In genomic region chr8:10178986-10179385, GRCm38 (mm10) we compare ENCODE assay signal across 37 mouse cellular contexts. TPM values are rescaled to one million over a fixed set of nuclear protein-coding genes. Genes with fewer than 3 reads are reported as not detected.
"Had no signal": no experiment of that assay in that cellular context is flagged by ENCODE, and none has a peak within 500 bp of the region (broad histone marks: within the 10 kb centered on the region; RNA-seq: fewer than 3 reads in every experiment).

No protein-coding gene starts in this region.

- H3K9me3 ChIP-seq: heart, embryonic 10.5 days; heart, embryonic 12.5 days; heart, embryonic 13.5 days; heart, embryonic 15.5 days; hindbrain, embryonic 10.5 days; hindbrain, embryonic 12.5 days; hindbrain, embryonic 13.5 days; hindbrain, embryonic 15.5 days; intestine, embryonic 15.5 days; kidney, embryonic 15.5 days had no signal

- H3K27me3 ChIP-seq: heart, embryonic 12.5 days; heart, embryonic 13.5 days; heart, embryonic 15.5 days; hindbrain, embryonic 12.5 days; hindbrain, embryonic 13.5 days; hindbrain, embryonic 15.5 days; intestine, embryonic 15.5 days; kidney, embryonic 15.5 days had no signal

- H3K4me3 ChIP-seq: heart, embryonic 10.5 days; heart, embryonic 12.5 days; heart, embryonic 13.5 days; heart, embryonic 15.5 days; hindbrain, embryonic 10.5 days; hindbrain, embryonic 12.5 days; hindbrain, embryonic 13.5 days; hindbrain, embryonic 15.5 days; intestine, embryonic 15.5 days; kidney, embryonic 15.5 days; layer of hippocampus, adult 2 months had no signal

- DNase-seq: heart, postnatal 10 days; heart, postnatal 14 days; heart, postnatal 36 days; heart, postnatal 4 days; kidney, adult 11 months; kidney, adult 18-20 months; kidney, adult 2 months; kidney, adult 8-10 months; kidney, adult 9 months; kidney, postnatal 10 days; kidney, postnatal 14 days; kidney, postnatal 25 days; kidney, postnatal 36 days; kidney, postnatal 4 days; layer of hippocampus, adult 9-11 months; layer of hippocampus, postnatal 36 days had no signal

- H3K27ac ChIP-seq: heart, embryonic 10.5 days; heart, embryonic 13.5 days; heart, embryonic 15.5 days; hindbrain, embryonic 10.5 days; hindbrain, embryonic 12.5 days; hindbrain, embryonic 13.5 days; hindbrain, embryonic 14.5 days; hindbrain, embryonic 15.5 days; hindbrain, postnatal 0 days; intestine, embryonic 15.5 days; kidney, embryonic 15.5 days; kidney, postnatal 0 days; layer of hippocampus, adult 2 months had no signal

- H3K4me1 ChIP-seq: heart, embryonic 10.5 days; heart, embryonic 12.5 days; heart, embryonic 13.5 days; heart, embryonic 15.5 days; intestine, embryonic 15.5 days; kidney, embryonic 15.5 days had no signal

- H3K4me2 ChIP-seq: heart, embryonic 11.5 days; heart, embryonic 12.5 days; heart, embryonic 13.5 days; heart, embryonic 15.5 days; hindbrain, embryonic 12.5 days; hindbrain, embryonic 13.5 days; hindbrain, embryonic 14.5 days; hindbrain, embryonic 15.5 days; intestine, embryonic 15.5 days; kidney, embryonic 15.5 days had no signal

- H3K36me3 ChIP-seq: heart, embryonic 10.5 days; heart, embryonic 12.5 days; heart, embryonic 13.5 days; heart, embryonic 15.5 days; hindbrain, embryonic 10.5 days; hindbrain, embryonic 12.5 days; hindbrain, embryonic 13.5 days; hindbrain, embryonic 15.5 days; intestine, embryonic 15.5 days; kidney, embryonic 15.5 days had no signal

- ATAC-seq: hindbrain, embryonic 16.5 days; hindbrain, postnatal 0 days; inflammation-experienced regulatory T-cells, adult 6 months; intestine, embryonic 15.5 days; intestine, embryonic 16.5 days; intestine, postnatal 0 days had no signal

- H3K9ac ChIP-seq: heart, embryonic 12.5 days; heart, embryonic 13.5 days; heart, embryonic 15.5 days; hindbrain, embryonic 12.5 days; hindbrain, embryonic 13.5 days; hindbrain, embryonic 14.5 days; hindbrain, embryonic 15.5 days; intestine, embryonic 15.5 days; kidney, embryonic 15.5 days had no signal

RNA-seq across cellular contexts. Expression of gene Myo16, which starts 25.3 kb away (rescaled TPM):
- total RNA-seq: hematopoietic stem cell, adult 5-6 weeks had no signal
- polyA plus RNA-seq: heart, postnatal 0 days; inflammation-experienced regulatory T-cells, adult 6 months; intestine, postnatal 0 days had no signal
